Mouse (Mus musculus): ENCODE measurements at regions not wholly inside any gene's neighbourhood (a gene's known extent, or its start where the extent isn't known, plus 50 kb on each side); places are given as distances from the start of the nearest gene placed in this dataset.
A peak's percentile ranks its signal among the peaks of the same experiment; 100 is the strongest.
"Not testable (repeated sequence)": the region's sequence is repeated elsewhere in the genome, so short reads cannot be mapped to it uniquely, and the experiment has no call there.

GRCm38 (mm10) chr12:45590191-45590590 lies 515.7 kb upstream of the Stxbp6 start:
- DNase-seq (ENCODE audit: low read depth): no peak

- DNase-seq (ENCODE audit: low read depth): no peak
Measured at GRCm38 (mm10) chr12:45585763-45586162, 511.3 kb upstream of the Stxbp6 start.

DNA sequence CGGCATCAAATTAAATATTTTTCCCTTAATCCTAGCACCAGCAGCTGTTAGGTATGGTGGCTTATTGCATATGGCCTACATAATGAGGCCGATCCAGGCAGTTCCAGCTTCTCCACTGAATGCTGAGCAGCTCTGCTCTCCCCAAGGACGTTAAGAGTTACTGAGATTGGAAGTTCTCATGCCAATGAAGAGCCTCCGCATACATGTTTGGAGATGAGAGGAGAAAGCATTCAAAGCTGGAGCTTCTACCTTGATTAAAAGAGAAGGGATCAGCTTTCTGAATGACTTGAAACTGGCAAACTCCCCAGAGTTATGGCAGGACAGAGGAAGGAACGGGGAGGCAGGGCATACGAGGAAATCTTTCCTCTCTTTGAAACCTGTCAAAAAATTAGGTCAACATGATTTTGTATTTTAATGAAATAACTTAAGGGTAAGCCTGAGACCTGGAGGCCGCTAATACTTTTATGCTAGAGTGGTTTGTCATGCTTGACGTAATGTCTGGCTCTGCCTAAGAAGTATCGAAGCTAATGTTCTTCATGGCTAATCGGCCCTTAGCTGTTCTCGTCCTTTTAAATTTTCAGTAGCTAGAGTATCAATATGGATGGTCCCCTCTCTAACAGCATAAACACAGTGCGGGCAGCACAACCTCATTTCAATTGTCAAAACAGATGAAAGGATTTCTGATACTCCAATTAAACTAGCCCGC lies 489.0 kb upstream of the Stxbp6 start:
- no peak for DNase-seq (ENCODE audit: low read depth)

- no peak for DNase-seq (ENCODE audit: low read depth)
Measured at GRCm38 (mm10) chr12:45562637-45563220, 488.2 kb upstream of the Stxbp6 start.

GRCm38 (mm10) chr12:45561889-45562288 lies 487.4 kb upstream of the Stxbp6 start:
- DNase-seq (ENCODE audit: low read depth): no peak

GRCm38 (mm10) chr12:45561362-45561761 lies 486.9 kb upstream of the Stxbp6 start:
- no peak for DNase-seq (ENCODE audit: low read depth)

DNA sequence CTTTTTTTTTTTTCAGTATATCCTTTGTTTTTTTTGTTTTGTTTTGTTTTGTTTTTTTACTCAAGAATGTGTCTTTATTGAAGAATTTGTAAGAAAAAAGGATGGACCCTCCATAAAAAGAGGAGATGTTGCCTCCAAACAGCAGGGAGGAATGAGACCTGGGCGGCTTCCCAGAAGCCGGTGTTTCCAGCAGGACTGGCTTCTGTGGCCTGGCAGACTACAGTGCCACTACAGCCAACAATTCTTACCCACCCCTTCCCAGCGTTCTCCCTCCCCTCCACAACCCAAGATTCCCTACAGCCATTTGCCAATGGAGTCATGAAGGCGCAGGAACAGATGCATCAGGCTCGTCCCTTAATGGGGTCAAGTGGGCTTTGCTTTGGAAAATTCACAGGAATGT lies 475.4 kb upstream of the Stxbp6 start:
- not testable (repeated sequence) for DNase-seq (ENCODE audit: low read depth)

DNA sequence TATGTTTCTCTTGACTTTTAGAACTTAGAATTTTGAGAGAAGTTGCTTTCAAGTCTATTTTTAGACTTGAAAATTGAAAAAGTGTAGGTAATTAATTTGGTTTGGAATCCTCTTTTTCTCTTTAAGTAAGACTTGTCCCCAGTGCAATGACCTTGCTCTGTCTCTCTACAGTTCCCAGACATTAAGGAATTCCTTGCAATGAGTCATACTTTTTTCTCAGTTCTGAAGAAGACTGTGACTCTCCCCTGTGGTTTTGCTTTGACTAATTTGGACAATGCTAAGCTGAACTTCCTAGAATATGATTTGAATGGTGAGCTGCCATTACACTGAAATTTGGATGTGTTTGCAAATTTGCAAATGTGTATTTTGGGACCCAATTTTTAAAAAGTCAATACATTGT lies 445.0 kb upstream of the Stxbp6 start:
- DNase-seq (ENCODE audit: low read depth): no peak

GRCm38 (mm10) chr12:45514459-45514858 lies 439.9 kb upstream of the Stxbp6 start:
- no peak for DNase-seq (ENCODE audit: low read depth)

DNA sequence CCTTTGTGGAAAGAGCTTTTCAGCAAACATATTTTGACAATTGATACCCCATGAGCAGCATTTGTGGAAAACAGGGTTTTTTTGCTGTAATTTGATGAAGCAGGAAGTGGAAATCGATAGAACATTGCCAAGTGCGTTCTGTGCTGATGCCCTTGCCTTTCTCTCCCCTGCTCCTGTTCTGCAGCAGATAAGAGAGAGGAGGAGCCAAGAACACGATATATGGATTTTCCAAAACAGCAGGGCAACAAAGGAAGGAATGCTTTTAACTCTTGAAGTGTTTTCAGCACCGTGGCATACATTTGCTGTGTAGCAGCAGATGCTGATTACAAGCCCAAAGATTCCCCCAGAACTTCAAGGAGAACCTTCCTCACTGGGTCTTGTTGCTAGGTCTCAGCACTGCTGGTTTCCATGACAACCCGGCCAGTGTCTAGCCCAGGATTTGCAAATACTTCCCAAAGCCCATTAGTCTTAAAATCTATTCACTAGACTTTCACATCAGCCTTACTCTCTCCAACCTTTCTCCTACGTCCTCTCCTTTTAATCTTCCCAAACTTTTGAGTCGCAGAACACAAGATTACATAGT lies 433.0 kb upstream of the Stxbp6 start:
- DNase-seq (ENCODE audit: low read depth): no peak

GRCm38 (mm10) chr12:45499834-45500233 lies 425.3 kb upstream of the Stxbp6 start:
- DNase-seq (ENCODE audit: low read depth): no peak

DNA sequence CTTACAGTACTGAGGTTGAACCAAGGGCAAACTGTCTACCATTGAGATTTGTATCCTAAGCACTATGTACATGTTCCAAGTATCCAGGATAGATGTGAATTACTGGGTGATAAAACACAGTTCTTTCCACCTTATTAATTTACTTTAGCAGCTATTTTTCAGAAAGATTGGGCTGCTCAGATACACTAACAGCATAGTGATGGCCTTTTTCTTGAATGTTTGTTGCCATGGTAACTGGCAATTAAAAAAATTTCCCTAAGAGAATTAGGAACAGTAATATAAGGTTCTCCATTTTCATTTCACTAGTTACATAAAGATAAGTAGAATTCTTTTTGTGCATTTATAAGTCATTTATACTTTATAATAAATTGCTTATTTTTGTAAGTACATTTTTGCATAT lies 423.7 kb upstream of the Stxbp6 start:
- DNase-seq (ENCODE audit: low read depth): no peak

DNA sequence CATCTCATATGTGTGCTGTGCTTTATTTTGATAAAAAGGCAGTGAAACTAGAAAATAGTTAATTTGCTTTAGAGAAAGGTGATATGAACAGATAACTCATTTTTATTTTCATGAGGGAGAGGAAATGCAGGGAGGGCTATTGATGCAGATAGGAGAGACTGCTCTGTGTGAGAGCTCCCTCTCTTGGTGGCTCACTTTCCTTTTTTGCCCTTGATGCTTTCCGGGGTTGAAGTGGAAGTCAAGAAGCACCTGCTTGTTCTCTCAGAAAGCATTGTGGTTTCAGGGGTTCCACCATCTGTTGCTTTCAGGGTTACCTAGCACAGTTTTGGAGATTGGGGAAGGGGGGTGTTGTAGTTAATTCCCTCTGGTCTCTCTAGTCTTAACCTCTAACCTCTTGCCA lies 414.5 kb upstream of the Stxbp6 start:
- no peak for DNase-seq (ENCODE audit: low read depth)

GRCm38 (mm10) chr12:45476881-45477280 lies 402.4 kb upstream of the Stxbp6 start:
- DNase-seq (ENCODE audit: low read depth): no peak

DNA sequence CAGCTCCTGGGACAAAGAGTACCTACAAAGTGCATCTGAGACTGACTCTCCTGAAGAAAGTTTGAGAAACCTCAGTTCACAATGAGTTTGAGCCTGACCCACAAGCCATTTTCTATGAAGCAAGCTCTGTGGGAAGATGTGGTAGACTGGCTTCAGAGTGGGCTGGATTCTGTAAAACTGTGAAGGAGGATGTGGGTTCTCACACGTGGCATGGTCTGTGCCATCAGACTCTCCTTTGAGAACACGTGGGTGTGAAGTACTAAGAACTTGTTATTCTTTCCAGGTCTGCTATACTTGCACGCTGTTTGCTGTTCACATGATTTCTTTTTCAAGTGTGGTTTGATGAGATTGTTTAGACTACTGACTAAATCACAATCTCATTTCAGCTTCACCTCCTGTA lies 393.6 kb upstream of the Stxbp6 start:
- no peak for DNase-seq (ENCODE audit: low read depth)

GRCm38 (mm10) chr12:45467058-45467457 lies 392.5 kb upstream of the Stxbp6 start:
- DNase-seq (ENCODE audit: low read depth): no peak

DNA sequence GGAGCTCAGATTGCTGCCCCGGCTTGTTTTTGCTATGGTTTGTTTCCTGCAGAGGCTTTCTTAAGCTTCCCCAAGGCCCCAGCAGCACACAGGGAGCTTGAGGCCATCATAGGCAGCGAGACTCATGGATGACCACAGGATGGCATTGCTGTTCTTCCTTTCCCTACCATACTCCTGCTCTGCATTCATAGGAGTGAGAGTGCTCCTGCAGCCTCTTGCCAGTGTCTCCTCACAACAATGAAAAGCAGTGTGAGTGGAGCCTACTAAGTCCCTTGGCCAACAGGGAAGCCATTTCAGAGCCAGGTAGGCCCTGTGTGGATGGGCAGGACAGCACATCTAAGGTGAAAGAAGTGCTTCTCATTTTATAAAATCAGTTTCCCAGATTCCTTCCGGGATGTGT lies 391.6 kb upstream of the Stxbp6 start:
- no peak for DNase-seq (ENCODE audit: low read depth)

- DNase-seq (ENCODE audit: low read depth): no peak
Measured at GRCm38 (mm10) chr12:45464952-45465351, 390.4 kb upstream of the Stxbp6 start.

DNA sequence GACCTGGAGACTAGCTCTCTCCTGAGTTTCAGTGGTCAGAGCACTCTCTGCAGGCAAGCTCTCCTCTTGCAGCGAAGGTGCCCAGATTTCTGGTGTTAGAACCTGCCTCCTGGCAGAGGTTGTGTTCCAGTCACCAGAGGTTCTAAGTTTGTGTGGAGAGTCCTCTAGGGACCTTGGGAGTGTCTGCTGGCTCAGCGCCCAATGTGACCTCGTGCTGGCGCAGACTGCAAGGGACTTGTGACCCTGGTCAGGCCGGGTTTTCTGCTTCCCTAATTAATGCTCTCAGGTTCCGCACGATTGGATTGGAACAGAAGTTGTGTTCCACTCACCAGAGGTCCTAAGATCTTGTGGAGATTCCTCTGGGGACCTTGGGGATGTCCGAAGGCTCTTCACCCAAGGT lies 384.2 kb upstream of the Stxbp6 start:
- not testable (repeated sequence) for DNase-seq (ENCODE audit: low read depth)

GRCm38 (mm10) chr12:45443512-45444190 lies 369.1 kb upstream of the Stxbp6 start:
- peak; percentile 6 for DNase-seq (ENCODE audit: low read depth)

DNA sequence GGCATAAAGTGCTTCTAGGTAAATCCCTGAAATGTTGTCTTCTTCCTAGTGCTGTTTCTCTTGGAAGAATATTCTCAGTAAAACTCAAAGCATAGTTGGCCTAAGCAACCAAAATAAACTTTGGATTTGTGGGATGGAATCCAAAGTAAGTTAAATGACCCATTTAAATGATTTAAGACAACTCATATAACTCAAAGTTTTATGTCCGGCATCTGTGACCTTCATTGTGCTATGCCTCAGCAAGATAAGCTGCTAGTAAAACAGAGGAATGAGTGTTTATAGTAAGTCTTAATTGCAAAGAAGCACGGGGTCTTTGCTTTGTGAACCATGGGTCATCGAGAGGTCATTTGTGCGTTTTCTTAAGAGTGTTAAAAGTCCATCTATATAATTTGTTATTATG lies 368.0 kb upstream of the Stxbp6 start:
- no peak for DNase-seq (ENCODE audit: low read depth)

DNA sequence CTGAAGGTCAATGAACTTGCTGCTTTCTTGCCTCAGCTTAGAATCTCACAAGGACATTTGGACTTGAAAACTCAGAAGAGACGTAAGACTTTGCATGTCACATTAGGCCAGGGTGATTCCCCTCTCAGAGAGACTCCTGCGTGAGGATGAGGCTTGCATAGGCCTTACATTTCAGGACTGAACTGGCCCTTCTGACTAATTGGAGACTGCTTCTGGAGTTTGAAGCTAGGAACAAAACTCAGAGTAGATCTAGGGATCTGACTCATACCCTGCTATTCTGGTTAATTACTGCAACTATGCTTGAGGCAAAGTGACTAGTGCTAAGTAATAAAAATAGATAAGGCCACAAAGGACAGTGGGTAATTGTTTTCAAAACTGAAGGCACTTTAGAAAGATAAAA lies 365.2 kb upstream of the Stxbp6 start:
- no peak for DNase-seq (ENCODE audit: low read depth)

DNA sequence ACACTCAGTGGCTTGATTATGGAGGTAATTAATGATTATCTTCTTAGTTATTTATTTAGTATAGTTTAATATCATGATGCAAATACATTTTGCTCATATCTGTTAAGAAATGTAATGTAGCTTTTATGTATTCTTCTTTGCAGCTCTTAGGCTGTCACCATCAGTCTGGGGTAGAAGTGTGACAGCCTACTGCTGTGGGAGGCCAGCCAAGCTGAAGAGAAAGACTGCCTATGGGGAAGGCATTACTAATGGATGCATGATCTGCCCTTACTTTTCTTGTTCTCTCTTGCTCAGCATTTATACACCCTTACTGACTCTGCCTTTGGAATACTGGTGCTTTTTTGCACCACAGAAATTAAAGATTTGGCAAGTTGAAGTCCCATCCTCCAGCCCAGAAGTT lies 362.8 kb upstream of the Stxbp6 start:
- DNase-seq (ENCODE audit: low read depth): no peak
